Mouse (Mus musculus) heart, postnatal 0 days (tissue): ENCODE measurements around the gene Ilf3. TPM values are rescaled to one million over a fixed set of nuclear protein-coding genes. Genes with fewer than 3 reads are reported as not detected.

Source experiments
- ATAC-seq: fragments of 200-750 bp; cut with Nextera tagmentation; 2 replicates; pipeline ENCODE4 v1.8.0; 2017; ENCODE audit warnings: low read depth, moderate number of reproducible peaks, moderate library complexity; ENCODE audit not compliant: insufficient read depth
- DNase-seq: peaks from one replicate; pipeline ENCODE4 v3.0.0-alpha.2; 2016; ENCODE audit warnings: low spot score
- H3K27ac ChIP-seq: fragments of 300-500 bp; sonication (generic); 2 replicates; pipeline ENCODE4 v1.5.1; 2014; ENCODE audit warnings: low read depth, mild to moderate bottlenecking
- H3K27me3 ChIP-seq: fragments of 300-500 bp; sonication (generic); 2 replicates; pipeline ENCODE4 v1.6.1; 2014; ENCODE audit warnings: low read length, mixed read lengths; ENCODE audit not compliant: control insufficient read depth, insufficient read depth
- H3K36me3 ChIP-seq: fragments of 300-500 bp; sonication (generic); replicated peaks from 2 replicates; pipeline ENCODE4 v1.6.1; 2014; ENCODE audit warnings: low read length, mixed read lengths; ENCODE audit not compliant: control insufficient read depth, insufficient read depth
- H3K4me1 ChIP-seq: fragments of 300-500 bp; sonication (generic); 2 replicates; pipeline ENCODE4 v1.6.1; 2014; ENCODE audit warnings: antibody characterized with exemption; ENCODE audit not compliant: control insufficient read depth, insufficient read depth
- H3K4me2 ChIP-seq: fragments of 300-500 bp; sonication (generic); 2 replicates; pipeline ENCODE4 v1.6.1; 2014; ENCODE audit warnings: low read depth, mild to moderate bottlenecking, low read length, moderate library complexity
- H3K4me3 ChIP-seq: fragments of 300-500 bp; sonication (generic); 2 replicates; pipeline ENCODE4 v1.5.1; 2014; ENCODE audit warnings: low read depth, low read length
- H3K9ac ChIP-seq: fragments of 300-500 bp; sonication (generic); replicated peaks from 2 replicates; pipeline ENCODE4 v1.6.1; 2014; ENCODE audit warnings: low read depth, low read length, mixed read lengths
- H3K9me3 ChIP-seq: fragments of 300-500 bp; sonication (generic); replicated peaks from 2 replicates; pipeline ENCODE4 v1.6.1; 2016; ENCODE audit warnings: low read length; ENCODE audit not compliant: control insufficient read depth
- CTCF ChIP-seq: IDR thresholded peaks from 2 replicates; pipeline ENCODE4 v1.5.1; 2016; ENCODE audit warnings: antibody characterized with exemption, control low read depth, low read depth
- EP300 ChIP-seq: IDR thresholded peaks from 2 replicates; pipeline ENCODE4 v1.6.1; 2016; ENCODE audit warnings: antibody characterized with exemption, low read depth
- WGBS: fragments of 180-500 bp; shearing (Covaris S2); extraction: QIAGEN DNeasy Blood & Tissue Kit; methylation state at CpG from one replicate; pipeline ENCODE4 v1.1.7; 2014; 5-methylcytosine and 5-hydroxymethylcytosine counted together
- polyA plus RNA-seq: library from polyadenylated mRNA; unstranded; fragments of >200 nt; fragmentation: Nextera tagmentation; extraction: Ambion mirVana; gene quantifications from 2 replicates; pipeline ENCODE4 v1.2.1, GENCODE M21; 2015
- total RNA-seq: library from RNA; depleted of rRNA; stranded (reverse); fragments of >200 nt; gene quantifications from 2 replicates; pipeline ENCODE4 v1.2.3, GENCODE M21; 2014; ENCODE audit warnings: low replicate concordance

The Ilf3 gene
- total and polyA plus RNA-seq, 2 experiments from 2014 or later: 34.7 to 58.4 TPM

DNA sequence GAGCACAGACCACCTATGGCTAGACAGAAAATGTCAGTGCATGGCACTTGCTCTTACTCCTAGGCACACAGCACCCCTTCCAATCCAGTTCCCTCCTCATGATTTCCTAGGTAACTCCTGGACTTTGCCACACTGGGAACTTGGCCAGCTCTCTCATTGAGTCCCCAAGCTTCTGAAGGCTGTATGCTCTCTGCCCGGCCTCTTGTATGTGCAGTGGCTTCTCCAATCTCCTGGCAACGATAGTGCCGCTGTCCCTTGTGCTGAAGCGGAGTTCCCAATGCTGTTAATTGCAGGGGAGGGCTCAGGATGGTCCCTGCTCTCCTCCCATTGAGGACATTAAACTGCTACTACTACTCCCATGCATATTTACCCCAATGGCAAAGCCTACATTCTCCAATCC is 40.3 kb downstream of the Ilf3 start:
- ATAC-seq (0 out of 2 replicates have a peak, but pooled peaks have one; percentile 25), DNase-seq (peak; percentile 52)
- no peak overlapping the region for H3K4me2 ChIP-seq
- no peak overlapping the region for H3K27ac ChIP-seq
- H3K9ac ChIP-seq: no peak overlapping the region
- H3K36me3 ChIP-seq: peaks cover 38% of the 10 kb centered on the region
- WGBS: 8% methylated on average over 4 of the region's 4 CpGs
- no peaks in the 10 kb centered on the region for H3K9me3 ChIP-seq
- TF ChIP-seq CTCF (no peak), EP300 (no peak)
- H3K27me3 ChIP-seq: no peaks in the 10 kb centered on the region
- no peak overlapping the region for H3K4me3 ChIP-seq
- peaks cover 16% of the 10 kb centered on the region; the same call in 1 of the 2 replicates for H3K4me1 ChIP-seq

- ATAC-seq: no peak
- TF ChIP-seq CTCF: no peak
- no peak for TF ChIP-seq EP300
- DNase-seq: no peak
- Histone ChIP-seq H3K4me1 (peaks cover 11% of the 10 kb centered on the region; the same call in 1 of the 2 replicates), H3K4me3 (no peak overlapping the region), H3K9me3 (no peaks in the 10 kb centered on the region), H3K4me2 (no peak overlapping the region), H3K9ac (no peak overlapping the region), H3K36me3 (peaks cover 31% of the 10 kb centered on the region), H3K27ac (no peak overlapping the region), H3K27me3 (no peaks in the 10 kb centered on the region)
- 76% methylated on average over 7 of the region's 7 CpGs for WGBS
Observed at GRCm38 (mm10) chr9:21408624-21409023, 41.0 kb downstream of the Ilf3 start.

GRCm38 (mm10) chr9:21409592-21410317 is 42.1 kb downstream of the Ilf3 start:
- Histone ChIP-seq H3K4me3 (no peak overlapping the region), H3K9ac (no peak overlapping the region), H3K4me2 (no peak overlapping the region), H3K27ac (no peak overlapping the region), H3K9me3 (no peaks in the 10 kb centered on the region), H3K27me3 (no peaks in the 10 kb centered on the region), H3K36me3 (peaks cover 20% of the 10 kb centered on the region), H3K4me1 (peaks cover 11% of the 10 kb centered on the region; the same call in 1 of the 2 replicates)
- no peak for TF ChIP-seq EP300
- peak; percentile 77 for TF ChIP-seq CTCF
- ATAC-seq (no peak), DNase-seq (peak; percentile 65)
- WGBS: 31% methylated on average over 9 of the region's 9 CpGs

DNA sequence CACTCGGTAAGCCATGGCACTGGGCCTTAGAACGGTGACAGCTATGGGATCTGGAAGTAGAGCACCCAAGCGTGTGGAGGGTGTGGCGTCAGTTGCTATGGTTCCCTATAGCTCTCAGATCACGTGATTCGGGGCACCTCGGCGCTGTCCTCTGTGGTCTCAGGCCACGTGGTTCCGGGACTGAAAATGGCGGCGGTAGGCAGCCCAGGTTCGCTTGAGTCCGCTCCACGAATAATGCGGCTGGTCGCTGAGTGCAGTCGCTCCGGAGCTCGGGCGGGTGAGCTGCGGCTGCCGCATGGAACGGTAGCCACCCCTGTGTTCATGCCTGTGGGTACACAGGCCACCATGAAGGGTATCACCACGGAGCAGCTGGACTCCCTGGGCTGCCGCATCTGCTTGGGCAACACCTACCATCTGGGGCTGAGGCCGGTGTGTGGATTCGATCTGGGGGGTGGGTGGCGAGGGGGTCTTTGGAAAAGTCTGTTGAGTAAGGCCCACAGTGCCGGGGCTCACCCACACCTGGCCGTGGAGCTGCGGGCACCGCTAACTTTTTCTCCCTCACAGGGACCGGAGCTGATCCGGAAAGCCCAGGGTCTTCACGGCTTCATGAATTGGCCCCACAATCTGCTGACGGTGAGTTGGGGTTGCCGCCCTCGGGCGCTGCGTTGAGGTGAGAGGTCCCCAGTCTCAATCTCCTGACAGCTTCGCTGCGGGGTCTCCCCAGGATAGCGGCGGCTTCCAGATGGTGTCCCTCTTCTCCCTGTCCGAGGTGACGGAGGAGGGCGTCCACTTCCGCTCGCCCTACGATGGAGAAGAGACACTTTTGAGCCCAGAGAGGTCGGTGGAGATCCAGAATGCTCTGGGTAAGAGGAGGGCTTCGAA is 44.2 kb downstream of the Ilf3 start, which contains the start of gene Qtrt1:
Gene Qtrt1 (plus strand): TSS at position 169 of the 882 bp plus-strand sequence.
- 1% methylated on average over 53 of the region's 53 CpGs for WGBS
- Histone ChIP-seq H3K9me3 (no peaks in the 10 kb centered on the region), H3K4me3 (peak within 1 kb of the TSS; percentile 60), H3K27ac (0 out of 2 replicates have a peak within 1 kb of the TSS, but pooled peaks have one; percentile 10), H3K9ac (peak within 1 kb of the TSS; percentile 49), H3K27me3 (no peaks in the 10 kb centered on the region), H3K4me1 (peaks cover 11% of the 10 kb centered on the region; the same call in 1 of the 2 replicates), H3K4me2 (peak within 1 kb of the TSS; percentile 85), H3K36me3 (peaks cover 3% of the 10 kb centered on the region; the same call in 1 of the 2 replicates)
- DNase-seq (peak; percentile 94), ATAC-seq (peak; percentile 96)
- no peak for TF ChIP-seq CTCF
- no peak for TF ChIP-seq EP300

- Histone ChIP-seq H3K4me3 (no peak overlapping the region), H3K27me3 (no peaks in the 10 kb centered on the region), H3K27ac (no peak overlapping the region), H3K36me3 (peaks cover 34% of the 10 kb centered on the region), H3K9ac (no peak overlapping the region), H3K4me2 (no peak overlapping the region), H3K9me3 (no peaks in the 10 kb centered on the region), H3K4me1 (no peaks in the 10 kb centered on the region)
- ATAC-seq: no peak
- TF ChIP-seq EP300: no peak
- TF ChIP-seq CTCF: no peak
- WGBS: 96% methylated on average over 2 of the region's 2 CpGs
- no peak for DNase-seq
Observed at GRCm38 (mm10) chr9:21417866-21418265, 50.2 kb downstream of the Ilf3 start.
